Mouse (Mus musculus) MEL (cell line): Measurements from ENCODE around the gene Zfp607b. TPM values are rescaled to one million over a fixed set of nuclear protein-coding genes. Genes with fewer than 3 reads are reported as not detected.

Experiments
- DNase-seq: peaks from one replicate; pipeline ENCODE4 v3.0.0; 2011; ENCODE audit warnings: low read depth, low spot score
- H3K27ac ChIP-seq: 2 replicates; pipeline ENCODE4 v1.5.1; 2012; ENCODE audit warnings: low read depth, mild to moderate bottlenecking, control low read depth, low read length, moderate library complexity; ENCODE audit not compliant: control insufficient read depth
- H3K27me3 ChIP-seq, 2 experiments: fragments of 150-350 bp in 1 of 2; sonication (generic) in 1 of 2; 2 replicates each; pipeline ENCODE4 v1.6.1; 2012; ENCODE audit warnings: low read length in 2 of 2, mild to moderate bottlenecking in 2 of 2, improper control_type of control experiment in 1 of 2, moderate library complexity in 1 of 2; ENCODE audit not compliant: insufficient read depth in 2 of 2, control insufficient read depth in 1 of 2
- H3K36me3 ChIP-seq, 2 experiments: 2 replicates each; pipeline ENCODE4 v1.6.1; 2012 to 2014; ENCODE audit warnings: low read length in 2 of 2, improper control_type of control experiment in 1 of 2, inconsistent platforms in 1 of 2, mild to moderate bottlenecking in 1 of 2; ENCODE audit not compliant: insufficient read depth in 2 of 2, control insufficient read depth in 1 of 2
- H3K4me1 ChIP-seq, 2 experiments: fragments of 150-350 bp in 1 of 2; sonication (generic) in 1 of 2; 2 replicates each; pipeline ENCODE4 v1.6.1; 2012; ENCODE audit warnings: low read length in 2 of 2, improper control_type of control experiment in 1 of 2, mild to moderate bottlenecking in 1 of 2; ENCODE audit not compliant: insufficient read depth in 2 of 2, control insufficient read depth in 1 of 2
- H3K4me3 ChIP-seq, 2 experiments: fragments of 150-350 bp in 1 of 2; sonication (generic) in 1 of 2; 2 replicates each; pipeline ENCODE4 v1.5.1; 2012; ENCODE audit warnings: low read depth in 2 of 2, low read length in 2 of 2, mild to moderate bottlenecking in 2 of 2, moderate library complexity in 2 of 2, control low read depth in 1 of 2, improper control_type of control experiment in 1 of 2; ENCODE audit not compliant: control insufficient read depth in 1 of 2, insufficient read depth in 1 of 2
- H3K79me2 ChIP-seq: 2 replicates; pipeline ENCODE4 v1.6.1; 2012; ENCODE audit warnings: mild to moderate bottlenecking, low read length, moderate library complexity; ENCODE audit not compliant: control insufficient read depth, poor library complexity, insufficient read depth
- H3K9ac ChIP-seq: 2 replicates; pipeline ENCODE4 v1.6.1; 2012; ENCODE audit warnings: low read depth, mild to moderate bottlenecking, control low read depth, low read length, moderate library complexity; ENCODE audit not compliant: control insufficient read depth, poor library complexity, severe bottlenecking
- H3K9me3 ChIP-seq: fragments of 150-350 bp; sonication (generic); replicated peaks from 2 replicates; pipeline ENCODE4 v1.6.1; 2012; ENCODE audit warnings: mild to moderate bottlenecking, low read length, improper control_type of control experiment, moderate library complexity; ENCODE audit not compliant: insufficient read depth
- BHLHE40 ChIP-seq: IDR thresholded peaks from 2 replicates; pipeline ENCODE4 v1.6.1; 2012; ENCODE audit warnings: low read depth, mild to moderate bottlenecking, inconsistent platforms, low read length, improper control_type of control experiment, borderline replicate concordance
- CHD1 ChIP-seq: IDR thresholded peaks from 2 replicates; pipeline ENCODE4 v1.6.1; 2012; ENCODE audit warnings: low read depth, mild to moderate bottlenecking, inconsistent platforms, low read length, improper control_type of control experiment
- CTCF ChIP-seq, 3 experiments: IDR thresholded peaks in 2 of 3; conservative IDR thresholded peaks in 1 of 3; 2 replicates each; pipeline ENCODE4 v1.5.1; 2011 to 2012; ENCODE audit warnings: low read length in 3 of 3, low read depth in 2 of 3, mild to moderate bottlenecking in 2 of 3, improper control_type of control experiment in 1 of 3, inconsistent platforms in 1 of 3, mixed read lengths in 1 of 3, moderate library complexity in 1 of 3; ENCODE audit not compliant: control insufficient read depth in 1 of 3, insufficient read depth in 1 of 3, poor library complexity in 1 of 3, severe bottlenecking in 1 of 3
- ELF1 ChIP-seq: IDR thresholded peaks from 2 replicates; pipeline ENCODE4 v1.6.1; 2014; ENCODE audit warnings: low read depth, mild to moderate bottlenecking, inconsistent platforms, low read length, improper control_type of control experiment, moderate library complexity
- ETS1 ChIP-seq: IDR thresholded peaks from 2 replicates; pipeline ENCODE4 v1.6.1; 2012; ENCODE audit warnings: low read depth, mild to moderate bottlenecking, inconsistent platforms, low read length, improper control_type of control experiment, moderate library complexity
- HCFC1 ChIP-seq: IDR thresholded peaks from 2 replicates; pipeline ENCODE4 v1.6.1; 2012; ENCODE audit warnings: low read depth, mild to moderate bottlenecking, inconsistent platforms, low read length, improper control_type of control experiment, moderate library complexity
- KAT2A ChIP-seq: conservative IDR thresholded peaks from 2 replicates; pipeline ENCODE4 v1.6.1; 2012; ENCODE audit warnings: low read depth, low read length, improper control_type of control experiment, inconsistent platforms
- MAFK ChIP-seq: IDR thresholded peaks from 2 replicates; pipeline ENCODE4 v1.6.1; 2011; ENCODE audit warnings: low read depth, mild to moderate bottlenecking, low read length, improper control_type of control experiment, borderline replicate concordance
- MAX ChIP-seq: IDR thresholded peaks from 2 replicates; pipeline ENCODE4 v1.6.1; 2011; ENCODE audit warnings: low read length, improper control_type of control experiment
- MAZ ChIP-seq: IDR thresholded peaks from 2 replicates; pipeline ENCODE4 v1.6.1; 2012; ENCODE audit warnings: low read depth, mild to moderate bottlenecking, inconsistent platforms, low read length, improper control_type of control experiment
- MXI1 ChIP-seq: IDR thresholded peaks from 2 replicates; pipeline ENCODE4 v1.6.1; 2011; ENCODE audit warnings: mild to moderate bottlenecking, low read depth, low read length, improper control_type of control experiment
- MYC ChIP-seq: IDR thresholded peaks from 2 replicates; pipeline ENCODE4 v1.6.1; 2011; ENCODE audit warnings: low read depth, mild to moderate bottlenecking, low read length, improper control_type of control experiment, moderate library complexity
- NELFE ChIP-seq: IDR thresholded peaks from 2 replicates; pipeline ENCODE4 v1.6.1; 2011; ENCODE audit warnings: low read depth, low read length, improper control_type of control experiment
- NRF1 ChIP-seq: IDR thresholded peaks from 2 replicates; pipeline ENCODE4 v1.6.1; 2014; ENCODE audit warnings: low read depth, mild to moderate bottlenecking, inconsistent platforms, low read length, improper control_type of control experiment, moderate library complexity; ENCODE audit not compliant: poor library complexity, insufficient read depth, severe bottlenecking
- POLR2A ChIP-seq, 2 experiments: IDR thresholded peaks; 2 replicates each; pipeline ENCODE4 v1.6.1; 2011 to 2012; ENCODE audit warnings: low read length in 2 of 2, mild to moderate bottlenecking in 2 of 2, control low read depth in 1 of 2, improper control_type of control experiment in 1 of 2, low read depth in 1 of 2, moderate library complexity in 1 of 2; ENCODE audit not compliant: control insufficient read depth in 1 of 2, insufficient read depth in 1 of 2, poor library complexity in 1 of 2
- POLR2AphosphoS2 ChIP-seq: IDR thresholded peaks from 2 replicates; pipeline ENCODE4 v1.6.1; 2011; ENCODE audit warnings: low read length, improper control_type of control experiment
- POLR2AphosphoS5 ChIP-seq: IDR thresholded peaks from 2 replicates; pipeline ENCODE4 v1.6.1; 2012; ENCODE audit warnings: low read depth, borderline replicate concordance, mild to moderate bottlenecking, inconsistent platforms, low read length, moderate library complexity, mixed read lengths
- SIN3A ChIP-seq: IDR thresholded peaks from 2 replicates; pipeline ENCODE4 v1.6.1; 2012; ENCODE audit warnings: low read length, improper control_type of control experiment, inconsistent platforms
- TAL1 ChIP-seq: IDR thresholded peaks from 2 replicates; pipeline ENCODE4 v1.6.1; 2012; ENCODE audit warnings: mild to moderate bottlenecking, inconsistent platforms, low read length, moderate library complexity, mixed read lengths
- TBP ChIP-seq: IDR thresholded peaks from 2 replicates; pipeline ENCODE4 v1.8.0; 2011; ENCODE audit warnings: low read depth, low read length, improper control_type of control experiment
- TCF12 ChIP-seq: IDR thresholded peaks from 2 replicates; pipeline ENCODE4 v1.6.1; 2014; ENCODE audit warnings: low read depth, mild to moderate bottlenecking, inconsistent platforms, low read length, improper control_type of control experiment, moderate library complexity
- USF1 ChIP-seq: IDR thresholded peaks from 2 replicates; pipeline ENCODE4 v1.6.1; 2014; ENCODE audit warnings: low read depth, mild to moderate bottlenecking, inconsistent platforms, low read length, improper control_type of control experiment, moderate library complexity
- USF2 ChIP-seq, 2 experiments: IDR thresholded peaks; 2 replicates each; pipeline ENCODE4 v1.6.1; 2011 to 2012; ENCODE audit warnings: improper control_type of control experiment in 2 of 2, low read length in 2 of 2, borderline replicate concordance in 1 of 2, inconsistent platforms in 1 of 2, low read depth in 1 of 2, mild to moderate bottlenecking in 1 of 2; ENCODE audit not compliant: insufficient read depth in 1 of 2
- ZKSCAN1 ChIP-seq: IDR thresholded peaks from 2 replicates; pipeline ENCODE4 v1.6.1; 2012; ENCODE audit warnings: low read depth, mild to moderate bottlenecking, inconsistent platforms, low read length, improper control_type of control experiment, moderate library complexity
- ZMIZ1 ChIP-seq: IDR thresholded peaks from 2 replicates; pipeline ENCODE4 v1.6.1; 2012; ENCODE audit warnings: low read depth, mild to moderate bottlenecking, inconsistent platforms, low read length, improper control_type of control experiment, moderate library complexity
- polyA plus RNA-seq, 2 experiments: library from polyadenylated mRNA; stranded (reverse) in 1 of 2; unstranded in 1 of 2; fragments of >175 nt in 1 of 2; fragments of >200 nt in 1 of 2; gene quantifications; 2 replicates each; pipeline versions ENCODE4 v1.2.1 to v1.2.4; 2012; ENCODE audit warnings: low replicate concordance in 2 of 2, low read depth in 1 of 2; ENCODE audit not compliant: insufficient read length in 2 of 2, insufficient read depth in 1 of 2, missing spikeins in 1 of 2
- total RNA-seq: library from RNA; depleted of rRNA; stranded (reverse); fragments of 300-350 nt; gene quantifications from 2 replicates; pipeline ENCODE4 v1.2.3, GENCODE M21; 2012

The Zfp607b gene
- total and polyA plus RNA-seq, 3 experiments: 1.6 to 2.3 TPM; not detected in 1

DNA sequence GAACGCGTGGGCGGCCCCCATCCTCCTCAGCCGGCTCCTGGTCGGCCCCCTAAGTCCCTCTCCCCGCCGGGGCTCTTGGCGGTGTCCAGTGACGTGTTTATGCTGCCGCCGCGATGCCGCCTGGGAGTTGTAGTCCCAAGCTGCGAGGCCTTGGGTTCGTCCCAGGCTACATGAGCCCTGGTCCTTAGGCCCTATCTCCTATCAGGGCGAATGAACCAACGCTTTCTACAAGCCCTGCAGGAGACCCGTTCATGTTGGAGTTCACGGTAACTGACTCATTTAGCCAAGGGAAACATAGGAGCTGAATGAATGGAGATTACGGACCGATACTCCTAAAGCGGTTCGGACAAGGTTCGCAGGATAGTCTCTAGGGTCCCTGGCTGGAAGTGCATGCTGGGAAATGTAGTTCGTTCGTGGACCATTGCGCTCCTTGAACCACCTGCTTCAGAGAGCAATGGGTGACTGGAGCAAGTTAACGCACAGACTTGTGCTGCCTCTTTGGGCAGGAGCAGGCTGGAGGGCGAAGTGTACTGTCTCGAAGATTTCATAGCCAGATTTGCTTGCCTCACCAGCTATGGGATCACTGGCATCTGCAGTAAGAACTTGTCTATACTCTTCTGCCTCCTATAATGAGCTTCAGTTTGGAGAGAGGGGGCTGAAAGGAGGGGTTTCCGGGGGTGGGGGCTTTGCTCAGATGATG, 14.5 kb upstream of the Zfp607b start, which contains the start of gene Map3k10:
Gene Map3k10, minus strand, starts transcription at position 77 of the 700 bp plus-strand sequence.
- TF ChIP-seq TCF12 (no peak; the same call in 1 of the 2 replicates), POLR2AphosphoS2 (0 out of 2 replicates have a peak, but pooled peaks have one; percentile 67), MAX (peak; percentile 80), NELFE (peak; percentile 56), ZKSCAN1 (0 out of 2 replicates have a peak, but pooled peaks have one; percentile 20), KAT2A (peak; percentile 84), TBP (peak; percentile 49; the same call in 1 of the 2 replicates), CHD1 (peak; percentile 83), CTCF (IDR thresholded peaks at IDR 0.05 in 2 of 3, conservative IDR thresholded peaks at IDR 0.05 in 1 of 3; ENCODE audit: control insufficient read depth in 1 of 3, insufficient read depth in 1 of 3, low read depth in 2 of 3, low read length in 3 of 3, poor library complexity in 1 of 3, severe bottlenecking in 1 of 3) (no peak), MYC (peak; percentile 80), ZMIZ1 (0 out of 2 replicates have a peak, but pooled peaks have one; percentile 44), TAL1 (no peak), USF2 (IDR thresholded peaks at IDR 0.05; ENCODE audit: borderline replicate concordance in 1 of 2, insufficient read depth in 1 of 2, low read depth in 1 of 2, low read length in 2 of 2) (no peak), POLR2AphosphoS5 (0 out of 2 replicates have a peak, but pooled peaks have one; percentile 57), MAFK (no peak), ETS1 (no peak), BHLHE40 (0 out of 2 replicates have a peak, but pooled peaks have one; percentile 0), USF1 (0 out of 2 replicates have a peak, but pooled peaks have one; percentile 26), MXI1 (peak; percentile 66; the same call in 1 of the 2 replicates), NRF1 (peak; percentile 4; the same call in 1 of the 2 replicates), ELF1 (peak; percentile 39; the same call in 1 of the 2 replicates), POLR2A (IDR thresholded peaks at IDR 0.05; ENCODE audit: control insufficient read depth in 1 of 2, insufficient read depth in 1 of 2, low read depth in 1 of 2, low read length in 2 of 2, poor library complexity in 1 of 2) (peak; percentile 63 to 71; a peak in 3 of 4 replicates), HCFC1 (peak; percentile 94), SIN3A (peak; percentile 91), MAZ (peak; percentile 94)
- peaks cover 10% of the 10 kb centered on the region for H3K79me2 ChIP-seq
- peaks cover 0 to 13% of the 10 kb centered on the region in 2 experiments; a peak in 2 of 4 replicates for H3K36me3 ChIP-seq
- peak within 1 kb of the TSS; percentile 100 for H3K27ac ChIP-seq
- peak within 1 kb of the TSS; percentile 71 to 99 for H3K4me3 ChIP-seq
- peak; percentile 97 for DNase-seq
- H3K9ac ChIP-seq: peak within 1 kb of the TSS; percentile 99
- no peaks in the 10 kb centered on the region for H3K9me3 ChIP-seq
- H3K4me1 ChIP-seq: peaks cover 2 to 21% of the 10 kb centered on the region in 2 experiments; a peak in 3 of 4 replicates
- no peaks in the 10 kb centered on the region for H3K27me3 ChIP-seq
